Mouse (Mus musculus) effector memory CD4-positive, alpha-beta T cell, adult 7 months (primary cell): ENCODE measurements around the gene Zfr. TPM values are rescaled to one million over a fixed set of nuclear protein-coding genes. Genes with fewer than 3 reads are reported as not detected.

Source experiments
- polyA plus RNA-seq: library from polyadenylated mRNA; unstranded; fragments of 100-300 nt; shearing (Covaris generic); gene quantifications from one replicate; pipeline ENCODE4 v1.2.1, GENCODE M21; 2017

The Zfr gene
- 152 TPM for polyA plus RNA-seq

GRCm38 (mm10) chr15:12117242-12118092 lies at the start of gene Zfr:
Zfr (plus strand) TSS chr15:12117831.

GRCm38 (mm10) chr15:12204319-12205159 lies 86.9 kb downstream of the Zfr start, which contains the start of gene Mtmr12:
Mtmr12 (plus strand) TSS chr15:12205028.

Other genes starting within 250 kb of the Zfr start
- not detected for gene Npr3, start 210.5 kb upstream of the Zfr start, polyA plus RNA-seq
- gene Sub1, start 120.8 kb upstream of the Zfr start, polyA plus RNA-seq, result 960 TPM
- gene Mtmr12, start 87.2 kb downstream of the Zfr start, polyA plus RNA-seq, result 92.8 TPM
- gene Golph3, start 203.6 kb downstream of the Zfr start, polyA plus RNA-seq, result 219 TPM
- gene 1810049J17Rik, start 204.1 kb downstream of the Zfr start, polyA plus RNA-seq, result not detected